Mouse (Mus musculus) bone marrow, adult 2 months (tissue): ENCODE data around the gene Nktr.

Experiments
- CTCF ChIP-seq: fragments of 200-500 bp; IDR thresholded peaks from 2 replicates; pipeline ENCODE4 v1.5.1; 2011; ENCODE audit warnings: low read length, control low read depth; ENCODE audit not compliant: control insufficient read depth, insufficient read depth
- POLR2A ChIP-seq: fragments of 200-500 bp; IDR thresholded peaks from 2 replicates; pipeline ENCODE4 v1.6.1; 2011; ENCODE audit warnings: low read depth, mild to moderate bottlenecking, control low read depth, low read length, borderline replicate concordance; ENCODE audit not compliant: control insufficient read depth

DNA sequence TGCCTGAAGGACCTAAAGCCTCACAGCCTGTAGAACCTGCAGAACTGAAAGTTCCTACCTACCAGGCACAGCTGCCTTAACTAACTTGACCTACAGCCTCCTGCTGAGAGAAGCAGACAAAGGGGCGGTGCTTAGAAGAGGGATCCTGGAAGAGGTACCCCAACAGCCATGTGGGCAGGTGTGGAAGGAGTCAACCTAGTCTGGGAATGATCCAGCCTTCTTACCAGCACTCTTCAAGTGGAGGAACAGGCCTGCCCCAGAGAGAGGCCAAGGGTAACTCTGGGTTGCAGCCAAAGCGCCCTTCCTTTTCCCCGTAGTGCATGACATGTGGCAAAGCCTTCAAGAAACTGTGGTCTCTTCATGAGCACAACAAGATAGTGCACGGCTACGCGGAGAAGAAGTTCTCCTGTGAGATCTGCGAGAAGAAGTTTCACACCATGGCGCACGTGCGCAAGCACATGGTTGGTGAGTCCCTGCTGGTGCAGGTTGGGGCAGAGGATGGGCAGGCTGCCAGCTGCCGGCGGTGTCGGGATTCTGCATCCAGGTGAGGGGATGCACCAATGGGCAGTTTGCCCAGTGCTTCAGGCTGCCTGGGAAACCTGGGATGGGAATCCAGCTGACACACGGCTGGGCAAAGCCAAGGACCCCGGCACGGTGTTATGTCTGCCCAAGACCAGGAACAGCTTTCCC is 46.3 kb downstream of the Nktr start:
- no peak for TF ChIP-seq POLR2A
- no peak for TF ChIP-seq CTCF
